Mouse (Mus musculus) cerebellum, postnatal 36 days (tissue): ENCODE data around the gene Tnfrsf13b.
"Not testable (repeated sequence)": the region's sequence is repeated elsewhere in the genome, so short reads cannot be mapped to it uniquely, and the experiment has no call there.

Source experiments
- DNase-seq, 2 experiments: peaks; one replicate each; pipeline ENCODE4 v3.0.0; 2021 to 2022; ENCODE audit warnings: mixed read lengths in 2 of 2

Gene Tnfrsf13b

DNA sequence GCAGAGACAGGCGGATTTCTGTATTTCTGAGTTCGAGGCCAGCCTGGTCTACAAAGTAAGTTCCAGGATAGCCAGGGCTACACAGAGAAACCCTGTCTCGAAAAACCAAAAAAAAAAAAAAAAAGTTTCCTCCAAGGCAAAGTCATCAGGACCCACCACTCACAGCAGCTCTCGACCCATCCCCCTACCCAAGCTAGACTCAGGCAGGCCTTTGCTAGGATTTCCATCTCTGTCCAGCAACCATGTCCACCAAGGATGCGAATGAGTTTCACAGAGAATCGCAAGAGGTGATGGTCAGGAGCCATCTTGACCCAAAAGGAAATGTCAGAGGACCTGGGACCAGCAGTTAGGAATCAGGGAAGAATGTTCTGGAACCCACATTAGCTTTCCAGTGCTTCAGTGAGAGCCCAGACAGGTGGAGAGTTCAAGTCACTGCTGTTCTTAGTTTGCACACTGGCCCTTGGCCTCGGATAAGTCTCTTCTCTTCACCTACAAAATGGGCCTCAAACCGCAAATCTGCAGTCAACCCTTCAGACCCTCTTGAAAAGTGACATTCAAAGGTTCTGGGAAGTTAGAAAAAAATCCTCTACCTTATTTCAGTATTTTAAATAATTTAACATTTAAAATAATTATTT, 983 bp downstream of the Tnfrsf13b start:
- DNase-seq, result no peak

DNA sequence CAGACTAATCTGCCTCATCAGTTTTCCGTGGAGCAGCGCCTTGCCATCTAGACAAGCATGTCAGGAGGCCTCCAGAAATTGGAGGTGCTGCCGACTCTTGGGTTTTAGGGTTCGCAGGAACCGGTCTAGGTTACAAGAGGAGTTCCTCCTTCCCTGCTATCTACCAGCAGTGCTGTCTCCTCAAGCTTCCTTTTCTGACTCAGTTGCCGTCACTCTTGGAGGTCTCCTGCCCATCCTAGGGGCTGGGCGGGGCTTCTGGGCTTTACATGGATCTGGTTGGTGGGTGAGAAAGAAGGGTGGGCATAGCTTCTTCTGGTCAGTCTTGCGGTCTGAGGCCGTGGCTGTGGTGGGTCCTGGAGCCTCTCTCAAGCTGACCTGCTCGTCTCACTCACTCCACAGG, 2.8 kb downstream of the Tnfrsf13b start:
- no peak for DNase-seq

DNA sequence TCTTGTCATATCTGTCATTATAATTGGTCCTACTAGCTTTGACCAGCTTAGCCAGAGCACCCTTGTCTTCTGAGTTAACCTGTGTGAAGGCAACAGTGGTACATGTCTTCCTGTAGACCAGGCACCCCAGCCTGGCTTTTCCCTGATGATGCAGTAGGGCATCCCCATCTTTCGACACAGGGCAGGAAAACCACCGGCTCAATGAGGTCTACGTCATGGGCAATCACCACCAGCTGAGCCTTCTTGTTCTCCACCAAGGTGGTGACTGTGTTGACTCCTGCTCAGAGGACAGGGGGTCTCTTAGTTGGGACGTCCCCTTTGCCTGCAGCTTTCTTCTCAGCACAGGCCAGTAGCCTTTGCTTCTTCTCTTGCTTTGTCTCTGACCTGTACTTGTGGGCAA, 4.1 kb downstream of the Tnfrsf13b start:
- DNase-seq, result not testable (repeated sequence)

DNA sequence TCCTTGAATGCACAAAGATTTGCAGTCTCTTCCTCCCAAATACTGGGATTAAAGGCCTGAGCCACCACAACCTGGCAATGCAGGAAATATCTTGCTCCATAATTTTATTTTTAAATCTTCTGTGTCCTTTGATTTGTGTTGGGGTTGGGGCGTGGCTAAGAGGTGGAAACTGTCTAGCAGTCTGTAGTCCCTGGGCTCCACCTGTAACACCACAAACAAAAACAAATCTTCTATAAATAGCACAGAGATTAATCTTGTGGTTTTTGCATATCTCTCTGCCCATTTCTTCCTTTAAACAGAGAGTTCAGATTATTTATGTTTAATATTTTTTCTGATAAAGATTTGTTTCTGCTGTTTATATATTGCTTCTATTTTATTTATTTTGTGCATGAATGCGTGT, 6.4 kb downstream of the Tnfrsf13b start:
- DNase-seq, result no peak

GRCm38 (mm10) chr11:61141693-61142092, 15.1 kb downstream of the Tnfrsf13b start:
- DNase-seq, result no peak

DNA sequence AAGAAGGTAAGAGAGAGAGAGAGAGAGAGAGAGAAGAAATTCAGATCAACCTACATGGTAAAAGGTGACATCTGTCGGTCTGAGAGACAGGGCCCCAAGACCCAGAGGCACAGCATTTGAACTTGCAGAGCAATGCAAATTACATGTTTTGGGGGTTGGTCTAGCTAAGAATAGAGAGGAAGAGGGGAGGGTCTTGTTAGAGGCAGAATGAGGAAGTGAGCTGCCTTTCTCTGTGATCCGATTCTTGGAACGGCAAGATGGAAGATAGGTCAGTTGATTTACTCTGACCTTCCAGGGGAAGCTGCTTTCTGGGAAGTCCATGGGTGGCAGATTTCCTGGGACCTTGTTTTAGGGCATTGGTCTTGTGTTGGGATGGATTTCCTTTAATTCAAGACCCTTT, 15.7 kb downstream of the Tnfrsf13b start:
- no peak for DNase-seq

- no peak for DNase-seq
Measured at GRCm38 (mm10) chr11:61142941-61143530, 16.5 kb downstream of the Tnfrsf13b start.

DNA sequence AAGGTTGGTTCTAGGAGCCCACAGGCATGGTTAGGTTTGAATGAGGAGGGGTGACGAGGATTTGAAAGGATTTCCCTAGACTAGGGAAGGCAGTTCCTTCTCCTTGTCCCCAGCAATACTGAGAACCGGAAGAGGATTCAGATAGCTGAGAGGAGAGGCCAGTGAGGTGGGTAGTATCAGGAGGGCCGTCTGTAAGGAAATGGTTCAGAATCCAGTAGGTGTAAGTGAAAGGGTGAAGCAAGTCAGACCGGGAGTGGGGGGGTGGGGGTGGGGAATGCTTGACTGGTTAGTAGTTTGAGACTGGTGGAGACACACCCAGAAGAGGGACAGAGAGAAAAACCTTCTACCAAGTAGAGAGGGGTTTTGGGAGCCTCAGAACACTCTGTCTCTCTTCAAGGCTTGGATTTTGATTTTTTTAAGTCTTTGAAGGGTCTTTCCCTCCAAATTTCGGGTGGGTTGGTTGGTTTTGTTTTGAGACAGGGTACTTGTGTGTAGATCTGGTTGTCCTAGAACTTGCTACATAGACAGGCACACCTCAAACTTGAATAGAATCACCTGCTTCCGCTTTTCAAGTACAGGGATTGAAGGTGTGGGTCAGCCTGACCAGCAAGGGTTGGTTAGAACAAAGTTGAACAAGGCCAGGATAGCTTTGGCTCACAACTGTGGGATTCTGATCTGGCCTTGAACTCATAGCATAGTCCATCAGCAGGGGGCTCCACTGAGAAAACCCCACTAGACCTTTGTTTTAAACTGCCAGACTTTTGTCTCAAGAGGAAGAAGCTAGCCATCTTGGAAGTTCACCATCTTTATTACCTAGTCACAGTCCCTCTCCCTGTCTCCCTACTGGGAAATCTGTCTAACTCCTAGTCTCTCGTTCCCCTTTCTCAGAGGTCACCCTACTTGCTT, 17.3 kb downstream of the Tnfrsf13b start:
- DNase-seq, result no peak

GRCm38 (mm10) chr11:61145551-61145950, 19.0 kb downstream of the Tnfrsf13b start:
- DNase-seq, result no peak

- DNase-seq, result peak in 1 of 2 experiments; percentile 52
Measured at GRCm38 (mm10) chr11:61146645-61147299, 20.2 kb downstream of the Tnfrsf13b start.

GRCm38 (mm10) chr11:61147300-61147683, 20.7 kb downstream of the Tnfrsf13b start:
- peak; percentile 59 to 68 for DNase-seq

DNA sequence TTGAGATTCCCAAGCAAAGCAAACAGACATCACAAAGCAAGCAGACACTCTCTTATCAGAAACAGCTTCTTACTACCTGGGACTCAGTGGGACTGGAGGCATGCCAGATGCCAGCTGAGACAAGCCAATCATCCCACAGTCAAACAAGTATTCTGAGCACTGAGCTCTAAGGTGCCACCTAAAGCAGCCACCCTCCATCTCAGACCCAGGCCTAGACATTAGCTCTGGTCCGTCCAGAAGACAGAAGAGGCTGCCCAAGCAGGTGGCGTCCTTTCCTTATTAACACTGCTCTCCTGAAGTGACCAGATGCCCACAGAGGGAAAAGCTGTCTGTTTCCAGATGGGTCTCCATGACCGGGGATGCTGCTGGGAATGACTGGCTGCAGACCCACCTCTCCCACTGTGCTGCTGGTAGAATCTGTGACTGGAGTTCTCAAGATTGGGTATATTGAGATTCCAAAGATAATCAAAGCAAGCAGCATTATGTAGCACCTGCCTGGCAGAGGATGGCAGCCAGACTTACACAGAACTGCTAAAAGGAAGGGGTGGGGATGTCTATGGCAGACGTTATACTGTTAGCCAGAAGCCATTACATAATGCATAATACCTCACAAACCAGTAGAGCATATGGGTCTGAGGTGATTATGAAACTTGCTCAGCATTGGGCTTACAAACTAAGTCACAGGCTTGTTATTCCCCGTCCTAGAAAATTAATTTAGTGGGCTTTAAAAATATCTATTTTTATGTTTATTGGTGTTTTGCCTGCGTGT, 23.9 kb downstream of the Tnfrsf13b start:
- no peak for DNase-seq

- DNase-seq, result peak; percentile 43 to 51
Measured at GRCm38 (mm10) chr11:61155727-61156126, 29.2 kb downstream of the Tnfrsf13b start.

DNA sequence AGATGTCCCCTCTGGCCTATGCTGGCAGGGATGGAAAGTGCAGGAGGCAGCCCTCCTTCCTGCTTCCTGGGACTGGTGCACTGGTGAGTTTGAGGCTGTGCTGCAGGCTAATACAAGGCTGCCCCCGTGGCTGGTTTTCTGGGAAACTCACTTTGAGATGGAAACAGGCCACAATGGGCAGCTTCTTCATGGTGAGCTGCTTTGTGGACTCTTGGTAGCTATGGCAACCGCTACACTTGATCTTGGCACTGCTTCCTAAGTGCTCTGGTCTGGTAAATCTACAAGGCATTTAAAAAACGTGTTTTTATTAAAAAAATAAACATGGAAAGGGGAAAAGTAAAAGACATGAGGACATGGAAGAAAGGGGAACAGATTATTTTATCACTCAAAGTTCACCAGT, 31.6 kb downstream of the Tnfrsf13b start:
- DNase-seq, result no peak

- DNase-seq, result peak; percentile 77 to 84
Measured at GRCm38 (mm10) chr11:61159796-61160732, 33.5 kb downstream of the Tnfrsf13b start.

DNA sequence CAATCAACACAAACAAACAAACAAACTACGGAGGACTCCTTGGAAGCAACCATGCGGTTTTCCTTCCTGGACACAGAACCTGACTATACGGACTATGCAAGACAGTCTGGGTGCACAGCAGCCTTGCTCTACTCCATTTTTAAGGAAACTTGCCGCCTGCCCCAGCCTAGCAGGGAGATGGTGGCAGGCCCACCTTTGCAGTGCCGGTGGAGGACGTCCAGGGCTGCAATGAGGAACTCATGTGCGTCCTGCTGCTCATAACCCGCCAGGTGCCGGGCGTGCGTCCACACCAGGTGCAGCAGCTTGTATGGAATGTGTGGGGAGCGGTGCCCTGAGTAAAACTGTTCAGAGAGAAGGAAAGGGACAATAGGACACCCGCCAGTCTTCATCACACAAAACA, 34.6 kb downstream of the Tnfrsf13b start:
- DNase-seq, result no peak

DNA sequence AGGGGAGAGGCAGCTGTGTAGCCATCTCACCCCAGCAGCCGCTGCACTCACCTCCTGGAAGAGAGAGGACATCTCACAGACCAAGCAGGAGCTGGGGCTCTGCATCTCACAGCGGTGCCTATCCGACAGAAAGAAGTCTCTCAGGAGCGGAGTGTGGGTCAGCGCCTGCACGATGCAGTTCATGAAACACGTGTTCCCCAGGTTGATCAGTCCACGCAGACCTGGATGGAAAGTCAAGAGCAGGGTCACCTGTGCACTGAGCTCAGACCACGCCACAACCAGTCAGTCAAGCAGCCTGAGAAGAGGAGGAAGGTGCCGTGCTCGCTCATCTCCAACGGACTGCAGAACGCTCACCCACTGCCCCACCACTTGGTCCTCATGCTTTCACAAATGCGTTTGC, 36.2 kb downstream of the Tnfrsf13b start:
- DNase-seq, result no peak

DNA sequence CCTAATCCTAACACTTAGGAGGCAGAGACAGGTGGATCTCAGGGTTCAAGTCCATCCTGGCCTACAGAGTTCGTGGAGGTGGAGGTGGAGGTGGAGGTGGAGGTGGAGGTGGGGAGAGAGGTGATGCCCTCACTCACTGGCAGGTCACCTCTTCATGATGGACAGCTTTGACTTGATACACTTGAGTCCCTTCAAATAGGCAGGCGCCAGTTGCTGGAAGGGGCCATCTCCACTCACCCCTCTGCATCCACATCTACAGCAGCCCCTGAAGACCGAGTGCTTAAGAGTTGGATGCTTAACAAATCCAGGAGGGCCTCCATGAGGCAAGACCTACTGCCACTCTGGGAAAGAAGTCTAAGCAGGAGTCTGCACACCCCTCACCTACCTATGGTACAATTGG, 36.8 kb downstream of the Tnfrsf13b start:
- no peak for DNase-seq

GRCm38 (mm10) chr11:61164366-61164765, 37.8 kb downstream of the Tnfrsf13b start:
- no peak for DNase-seq

DNA sequence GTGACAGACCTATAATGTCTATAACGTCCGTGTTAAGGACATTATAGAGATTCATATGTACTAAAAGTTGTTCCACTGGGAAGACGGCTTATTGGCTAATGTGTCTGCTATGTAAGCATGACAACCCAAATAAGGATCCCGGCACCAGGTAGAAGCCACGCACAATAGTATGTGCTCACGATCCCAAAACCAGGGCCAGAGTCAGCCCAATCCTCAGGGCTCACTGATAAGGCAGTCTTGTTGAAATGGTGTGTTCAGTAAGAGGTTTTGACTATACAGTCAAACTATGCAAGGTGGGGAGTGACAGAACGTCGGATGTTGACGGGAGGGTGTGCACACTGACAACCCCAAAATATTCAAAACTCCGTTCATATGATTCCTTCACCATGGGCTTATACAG, 38.3 kb downstream of the Tnfrsf13b start:
- DNase-seq, result no peak

- no peak for DNase-seq
Measured at GRCm38 (mm10) chr11:61170184-61170583, 43.6 kb downstream of the Tnfrsf13b start.
